Mouse (Mus musculus) lung, embryonic 15.5 days (tissue): ENCODE measurements at regions not wholly inside any gene's neighbourhood (a gene's known extent, or its start where the extent isn't known, plus 50 kb on each side); places are given as distances from the start of the nearest gene placed in this dataset.

Experiments used
- ATAC-seq: fragments of 200-750 bp; cut with Nextera tagmentation; 2 replicates; pipeline ENCODE4 v1.8.0; 2017; ENCODE audit warnings: moderate number of reproducible peaks, borderline replicate concordance; ENCODE audit not compliant: low FRiP score, low TSS enrichment; ENCODE audit errors: extremely low read depth
- H3K27ac ChIP-seq: fragments of 300-500 bp; sonication (generic); 2 replicates; pipeline ENCODE4 v1.5.1; 2015; ENCODE audit warnings: moderate library complexity, mild to moderate bottlenecking, inconsistent platforms
- H3K27me3 ChIP-seq: fragments of 300-500 bp; sonication (generic); 2 replicates; pipeline ENCODE4 v1.6.1; 2015; ENCODE audit warnings: inconsistent platforms
- H3K36me3 ChIP-seq: fragments of 300-500 bp; sonication (generic); 2 replicates; pipeline ENCODE4 v1.6.1; 2015; ENCODE audit warnings: inconsistent platforms
- H3K4me1 ChIP-seq: fragments of 300-500 bp; sonication (generic); 2 replicates; pipeline ENCODE4 v1.6.1; 2015; ENCODE audit warnings: inconsistent platforms
- H3K4me2 ChIP-seq: fragments of 300-500 bp; sonication (generic); 2 replicates; pipeline ENCODE4 v1.6.1; 2015; ENCODE audit warnings: inconsistent platforms, mild to moderate bottlenecking, moderate library complexity
- H3K4me3 ChIP-seq: fragments of 300-500 bp; sonication (generic); 2 replicates; pipeline ENCODE4 v1.5.1; 2015; ENCODE audit warnings: mild to moderate bottlenecking, inconsistent platforms
- H3K9ac ChIP-seq: fragments of 300-500 bp; sonication (generic); 2 replicates; pipeline ENCODE4 v1.6.1; 2015; ENCODE audit warnings: inconsistent platforms
- H3K9me3 ChIP-seq: fragments of 300-500 bp; sonication (generic); 2 replicates; pipeline ENCODE4 v1.6.1; 2016; ENCODE audit warnings: inconsistent platforms
- WGBS: fragments of 180-500 bp; shearing (Covaris S2); methylation state at CpG from one replicate; pipeline ENCODE4 v1.1.7; 2015; 5-methylcytosine and 5-hydroxymethylcytosine counted together

DNA sequence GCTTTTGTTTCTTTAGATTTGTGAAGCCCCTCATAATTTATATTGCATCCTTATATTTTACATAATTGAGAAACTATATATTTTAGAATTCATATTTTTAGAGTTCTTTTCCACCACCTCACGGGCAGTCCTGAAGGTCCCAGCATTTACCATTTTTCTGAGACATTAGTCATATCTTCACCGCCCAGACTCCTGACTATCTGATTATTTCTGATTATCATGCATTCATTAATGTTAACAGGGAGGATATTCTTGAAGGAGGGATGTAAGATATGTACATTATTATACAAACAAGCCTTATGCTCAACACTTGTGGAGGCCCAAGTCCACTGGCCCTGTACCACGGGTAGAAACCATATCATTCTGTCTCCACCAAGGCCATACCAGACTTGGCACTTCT lies 743.4 kb downstream of the Hace1 start:
- no peak for ATAC-seq
- no peaks in the 10 kb centered on the region for H3K4me1 ChIP-seq
- H3K4me2 ChIP-seq: no peak overlapping the region
- H3K36me3 ChIP-seq: no peaks in the 10 kb centered on the region
- WGBS: 79% methylated on average over 3 of the region's 3 CpGs
- no peak overlapping the region for H3K9ac ChIP-seq
- no peaks in the 10 kb centered on the region for H3K9me3 ChIP-seq
- no peaks in the 10 kb centered on the region for H3K27me3 ChIP-seq
- no peak overlapping the region for H3K4me3 ChIP-seq
- H3K27ac ChIP-seq: no peak overlapping the region

DNA sequence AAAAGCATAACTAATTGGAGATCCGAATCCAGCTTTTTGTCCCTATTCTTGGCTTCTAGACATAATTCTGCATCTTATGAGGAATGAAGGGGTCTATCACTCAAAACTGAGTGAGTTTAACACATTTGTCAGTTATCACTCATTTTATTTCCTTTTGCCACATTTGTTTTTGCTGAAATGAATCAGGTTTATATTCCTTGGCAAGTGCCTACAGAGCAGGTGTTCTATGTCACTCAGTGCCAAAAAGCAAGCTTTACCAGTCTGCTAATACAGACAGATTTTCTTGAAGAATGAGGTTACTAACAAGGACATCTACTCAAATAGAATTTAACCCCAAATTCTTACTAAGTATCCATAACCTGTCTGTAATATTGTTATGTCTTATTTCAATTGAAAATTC lies 751.4 kb downstream of the Hace1 start:
- no peaks in the 10 kb centered on the region for H3K36me3 ChIP-seq
- H3K9me3 ChIP-seq: no peaks in the 10 kb centered on the region
- H3K4me2 ChIP-seq: no peak overlapping the region
- no peaks in the 10 kb centered on the region for H3K4me1 ChIP-seq
- H3K9ac ChIP-seq: no peak overlapping the region
- H3K27ac ChIP-seq: no peak overlapping the region
- 58% methylated on average over 1 of the region's 1 CpGs for WGBS
- H3K27me3 ChIP-seq: no peaks in the 10 kb centered on the region
- no peak overlapping the region for H3K4me3 ChIP-seq
- ATAC-seq: no peak

DNA sequence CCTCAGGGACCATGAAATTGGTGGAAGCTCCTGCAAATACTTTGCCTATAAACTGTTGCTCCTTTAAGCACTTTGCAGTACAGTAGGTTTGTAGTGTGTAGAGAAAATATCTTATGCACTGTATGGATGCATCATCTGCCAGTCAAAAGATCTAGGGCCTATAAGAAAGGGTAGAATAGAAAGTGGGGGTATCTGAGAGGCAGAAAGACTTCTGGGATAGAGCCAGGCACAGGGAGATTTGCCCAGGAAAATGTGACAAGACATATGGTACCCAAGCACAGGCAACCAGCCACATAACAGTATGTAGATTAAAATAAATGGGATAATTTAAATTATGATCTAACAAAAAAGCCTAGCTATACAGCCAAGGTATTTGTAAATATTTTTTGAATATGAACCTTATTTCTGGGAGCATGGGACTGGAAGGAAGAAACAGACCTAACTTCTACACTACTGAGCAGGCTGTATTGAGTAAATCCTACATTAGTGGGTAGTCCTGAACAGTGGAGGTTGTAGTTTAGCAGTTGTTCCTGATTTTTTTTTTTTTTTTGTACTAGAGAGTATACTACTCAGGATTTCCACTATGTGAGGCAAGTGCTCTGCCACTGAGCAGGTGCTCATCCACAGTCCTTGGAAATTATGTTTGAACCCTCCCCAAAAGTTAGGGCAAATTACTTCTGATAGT lies 754.1 kb downstream of the Hace1 start:
- Histone ChIP-seq H3K36me3 (no peaks in the 10 kb centered on the region), H3K27me3 (no peaks in the 10 kb centered on the region), H3K4me1 (no peaks in the 10 kb centered on the region), H3K4me3 (no peak overlapping the region), H3K9me3 (no peaks in the 10 kb centered on the region), H3K4me2 (no peak overlapping the region), H3K27ac (no peak overlapping the region), H3K9ac (no peak overlapping the region)
- no peak for ATAC-seq

DNA sequence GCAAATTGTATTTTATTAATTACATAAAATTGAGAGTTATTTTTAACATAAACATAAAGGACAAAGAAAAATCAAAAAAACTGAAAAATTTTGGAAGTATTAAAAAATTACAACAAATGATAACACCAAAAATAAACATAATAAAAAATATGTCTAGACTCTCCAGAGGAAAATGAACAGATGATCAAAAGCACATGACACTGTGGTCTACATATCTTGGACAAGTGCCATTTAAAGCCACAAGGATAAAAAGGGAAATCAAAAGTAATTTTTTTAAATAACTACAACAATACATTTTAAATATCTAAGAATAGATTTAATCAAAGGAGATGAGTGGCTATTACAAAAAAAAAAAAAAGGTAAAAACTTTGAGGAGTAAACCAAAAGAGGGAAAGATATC lies 755.6 kb downstream of the Hace1 start:
- no peak overlapping the region for H3K27ac ChIP-seq
- H3K4me3 ChIP-seq: no peak overlapping the region
- no peaks in the 10 kb centered on the region for H3K4me1 ChIP-seq
- no peak for ATAC-seq
- no peaks in the 10 kb centered on the region for H3K9me3 ChIP-seq
- no peaks in the 10 kb centered on the region for H3K27me3 ChIP-seq
- no peaks in the 10 kb centered on the region for H3K36me3 ChIP-seq
- H3K9ac ChIP-seq: no peak overlapping the region
- no peak overlapping the region for H3K4me2 ChIP-seq

DNA sequence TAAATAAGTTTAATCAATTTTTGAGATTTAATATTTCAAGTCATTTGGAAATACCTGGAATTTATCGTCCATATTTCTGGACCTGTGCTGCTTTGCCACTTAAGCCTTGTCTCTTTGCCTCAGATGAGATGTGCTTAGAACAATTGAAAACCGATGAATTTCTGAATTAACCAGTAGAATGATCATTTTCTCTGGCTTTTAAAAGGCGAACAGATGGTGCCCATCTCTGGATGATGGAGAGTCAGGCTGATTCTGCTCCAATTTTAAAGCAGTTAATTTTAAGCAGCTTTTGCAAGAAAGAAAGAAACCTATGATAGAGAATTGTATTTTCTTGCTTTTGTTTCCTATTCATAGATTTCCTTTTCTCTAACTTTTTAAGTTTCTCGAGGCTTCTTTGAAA lies 767.7 kb downstream of the Hace1 start:
- no peak overlapping the region for H3K27ac ChIP-seq
- no peaks in the 10 kb centered on the region for H3K4me1 ChIP-seq
- H3K27me3 ChIP-seq: no peaks in the 10 kb centered on the region
- no peaks in the 10 kb centered on the region for H3K36me3 ChIP-seq
- H3K9ac ChIP-seq: no peak overlapping the region
- ATAC-seq: no peak
- no peaks in the 10 kb centered on the region for H3K9me3 ChIP-seq
- no peak overlapping the region for H3K4me2 ChIP-seq
- 66% methylated on average over 4 of the region's 4 CpGs for WGBS
- H3K4me3 ChIP-seq: no peak overlapping the region

DNA sequence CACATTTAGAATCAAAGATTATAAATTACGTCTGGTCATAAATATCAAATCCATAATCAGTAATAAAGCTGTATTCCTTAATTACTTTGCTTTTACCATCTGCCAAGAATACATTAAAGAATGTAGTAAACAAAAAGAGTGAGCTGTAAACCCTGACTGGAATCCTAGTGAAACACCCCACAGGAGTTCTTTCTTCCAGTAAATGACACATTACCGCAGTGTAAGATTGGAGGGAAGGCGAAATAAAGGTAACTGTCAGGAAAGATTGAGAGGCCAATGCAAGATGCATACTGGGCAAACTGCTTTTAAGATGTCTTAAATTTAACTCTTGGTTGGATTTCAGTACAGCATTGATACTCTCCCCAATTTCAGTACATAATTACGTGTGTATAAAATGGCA lies 772.0 kb downstream of the Hace1 start:
- WGBS: 59% methylated on average over 4 of the region's 4 CpGs
- Histone ChIP-seq H3K9me3 (no peaks in the 10 kb centered on the region), H3K36me3 (no peaks in the 10 kb centered on the region), H3K27ac (no peak overlapping the region), H3K4me1 (no peaks in the 10 kb centered on the region), H3K9ac (no peak overlapping the region), H3K4me3 (no peak overlapping the region), H3K4me2 (no peak overlapping the region), H3K27me3 (no peaks in the 10 kb centered on the region)
- no peak for ATAC-seq

DNA sequence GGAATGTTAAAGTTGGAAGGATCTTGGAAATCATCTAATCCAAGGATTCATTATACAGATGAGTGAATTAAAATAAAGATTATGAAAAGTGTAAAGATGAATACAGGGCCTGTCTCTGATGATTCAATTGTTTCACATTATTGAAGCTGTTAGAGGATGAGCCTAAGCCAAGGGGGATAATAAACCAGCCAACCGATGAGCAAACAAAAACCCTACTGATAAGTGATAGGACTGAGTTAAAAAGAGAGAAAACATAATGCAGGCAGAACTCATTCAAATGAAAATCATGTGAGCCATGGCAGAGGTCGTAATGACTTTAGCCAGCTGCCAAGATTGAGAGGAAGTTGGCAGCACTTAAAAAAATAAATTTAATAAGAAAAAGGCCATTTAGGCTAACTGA lies 772.6 kb downstream of the Hace1 start:
- no peak overlapping the region for H3K4me3 ChIP-seq
- no peak overlapping the region for H3K27ac ChIP-seq
- H3K4me1 ChIP-seq: no peaks in the 10 kb centered on the region
- ATAC-seq: no peak
- 45% methylated on average over 2 of the region's 2 CpGs for WGBS
- H3K4me2 ChIP-seq: no peak overlapping the region
- H3K9me3 ChIP-seq: no peaks in the 10 kb centered on the region
- H3K27me3 ChIP-seq: no peaks in the 10 kb centered on the region
- H3K36me3 ChIP-seq: no peaks in the 10 kb centered on the region
- no peak overlapping the region for H3K9ac ChIP-seq

DNA sequence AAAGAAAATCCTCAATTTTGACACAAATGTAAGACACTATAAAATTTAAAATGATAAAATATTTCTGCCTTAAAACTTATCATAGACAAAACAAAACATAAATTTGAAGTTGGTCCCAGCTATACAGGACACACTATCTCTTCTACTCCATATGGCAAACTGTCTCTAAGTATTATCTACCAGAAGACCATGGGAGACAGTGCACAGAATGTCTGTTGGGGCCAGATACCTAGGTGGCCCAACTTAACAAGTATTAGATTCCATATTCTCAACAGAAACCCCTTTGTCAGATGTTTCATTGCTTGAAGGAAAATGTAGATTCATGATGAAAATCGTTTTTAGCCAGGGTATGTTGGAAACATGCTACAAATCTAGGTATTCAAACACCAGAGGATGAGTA lies 779.1 kb downstream of the Hace1 start:
- Histone ChIP-seq H3K27me3 (no peaks in the 10 kb centered on the region), H3K9ac (no peak overlapping the region), H3K4me1 (no peaks in the 10 kb centered on the region)

DNA sequence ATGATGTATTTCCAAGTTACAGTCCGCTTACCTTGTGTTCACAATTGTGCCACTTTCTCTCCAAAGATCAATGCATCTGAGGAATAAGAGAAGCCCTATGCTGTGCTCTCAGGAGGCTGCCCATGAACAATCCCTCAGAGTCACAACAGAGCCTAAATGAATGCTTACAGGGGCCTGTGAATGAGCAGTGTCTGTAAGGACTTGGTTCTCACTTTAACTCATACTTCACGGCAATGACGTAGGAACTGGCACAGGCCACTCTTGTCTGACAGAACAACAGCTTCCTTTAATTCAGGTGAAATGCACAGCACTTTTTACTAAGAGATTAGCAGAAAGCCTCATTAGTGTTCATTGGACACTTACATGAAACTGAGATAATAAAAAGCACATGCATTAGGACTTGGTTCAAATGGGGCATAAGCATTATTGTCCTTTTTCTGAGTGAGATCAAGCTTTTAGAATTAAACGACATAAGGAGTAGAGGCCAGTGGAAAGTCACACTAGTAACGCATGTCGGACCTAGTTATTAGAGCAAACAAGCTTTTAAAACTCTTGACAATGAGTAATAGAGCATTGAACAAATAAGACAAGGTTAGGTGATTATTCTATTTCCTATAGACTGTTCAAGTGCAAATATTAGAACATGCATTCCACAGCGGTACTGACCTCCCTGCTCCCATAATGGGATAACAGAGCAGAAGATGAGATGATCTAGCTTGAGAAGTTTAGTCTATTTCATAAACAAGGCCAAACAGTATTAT lies 796.3 kb downstream of the Hace1 start:
- WGBS: 68% methylated on average over 7 of the region's 7 CpGs

More for the DNA sequence above, 779.1 kb downstream of the Hace1 start:
- WGBS: 61% methylated on average over 1 of the region's 1 CpGs
- Histone ChIP-seq H3K4me3 (no peak overlapping the region), H3K27ac (no peak overlapping the region), H3K4me2 (no peak overlapping the region), H3K9me3 (no peaks in the 10 kb centered on the region), H3K36me3 (no peaks in the 10 kb centered on the region)
- ATAC-seq: no peak

DNA sequence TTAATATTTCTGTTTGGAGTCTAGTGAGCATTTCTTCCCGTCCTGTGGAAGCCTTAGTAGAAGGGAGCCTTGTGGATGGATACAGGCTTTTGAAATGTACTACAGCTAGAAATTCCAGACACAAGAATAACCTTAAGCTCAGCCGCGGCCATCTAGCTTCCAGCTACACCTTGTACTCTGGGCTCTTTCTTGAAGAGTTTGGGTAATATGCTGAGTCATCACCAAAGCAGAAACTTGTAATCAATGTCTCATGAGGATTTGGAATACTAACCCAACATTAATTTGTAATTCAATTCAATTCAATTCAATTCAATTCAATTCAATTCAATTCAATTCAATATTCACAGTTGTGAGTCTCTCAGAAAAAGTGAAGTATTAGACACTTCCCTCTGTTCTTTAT lies 797.0 kb downstream of the Hace1 start:
- 77% methylated on average over 3 of the region's 3 CpGs for WGBS

More for the DNA sequence above, 796.3 kb downstream of the Hace1 start:
- no peak overlapping the region for H3K27ac ChIP-seq
- H3K4me3 ChIP-seq: no peak overlapping the region
- no peak for ATAC-seq
- no peaks in the 10 kb centered on the region for H3K4me1 ChIP-seq
- H3K9ac ChIP-seq: no peak overlapping the region
- H3K9me3 ChIP-seq: no peaks in the 10 kb centered on the region
- H3K36me3 ChIP-seq: no peaks in the 10 kb centered on the region
- no peaks in the 10 kb centered on the region for H3K27me3 ChIP-seq
- H3K4me2 ChIP-seq: no peak overlapping the region

DNA sequence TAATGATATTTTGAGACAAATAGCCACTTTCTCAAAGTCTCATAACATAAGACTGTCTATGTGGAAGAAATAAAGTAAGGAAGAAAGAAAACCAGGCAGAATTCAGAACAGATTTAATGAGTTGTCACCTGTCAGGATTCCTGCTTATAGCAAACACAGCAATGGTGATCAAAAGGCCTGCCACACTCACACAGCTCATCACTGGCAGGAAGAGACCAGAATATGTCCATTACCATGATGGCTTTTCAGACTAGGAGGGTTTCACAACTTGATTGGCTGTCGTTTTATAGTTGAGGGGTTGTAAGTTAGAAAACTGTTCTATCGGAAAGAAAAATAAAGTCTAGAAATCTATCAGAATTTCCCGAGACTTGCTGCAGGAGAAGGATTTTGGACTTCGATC lies 819.5 kb downstream of the Hace1 start:
- Histone ChIP-seq H3K9me3 (no peaks in the 10 kb centered on the region), H3K4me1 (no peaks in the 10 kb centered on the region), H3K27me3 (no peaks in the 10 kb centered on the region), H3K4me2 (no peak overlapping the region), H3K27ac (no peak overlapping the region), H3K36me3 (no peaks in the 10 kb centered on the region), H3K4me3 (no peak overlapping the region), H3K9ac (no peak overlapping the region)
- ATAC-seq: no peak
- 55% methylated on average over 4 of the region's 4 CpGs for WGBS

More for the DNA sequence above, 797.0 kb downstream of the Hace1 start:
- no peaks in the 10 kb centered on the region for H3K9me3 ChIP-seq
- H3K27ac ChIP-seq: no peak overlapping the region
- no peaks in the 10 kb centered on the region for H3K36me3 ChIP-seq
- no peaks in the 10 kb centered on the region for H3K4me1 ChIP-seq
- H3K27me3 ChIP-seq: no peaks in the 10 kb centered on the region
- no peak overlapping the region for H3K9ac ChIP-seq
- no peak overlapping the region for H3K4me2 ChIP-seq
- H3K4me3 ChIP-seq: no peak overlapping the region
- no peak for ATAC-seq

DNA sequence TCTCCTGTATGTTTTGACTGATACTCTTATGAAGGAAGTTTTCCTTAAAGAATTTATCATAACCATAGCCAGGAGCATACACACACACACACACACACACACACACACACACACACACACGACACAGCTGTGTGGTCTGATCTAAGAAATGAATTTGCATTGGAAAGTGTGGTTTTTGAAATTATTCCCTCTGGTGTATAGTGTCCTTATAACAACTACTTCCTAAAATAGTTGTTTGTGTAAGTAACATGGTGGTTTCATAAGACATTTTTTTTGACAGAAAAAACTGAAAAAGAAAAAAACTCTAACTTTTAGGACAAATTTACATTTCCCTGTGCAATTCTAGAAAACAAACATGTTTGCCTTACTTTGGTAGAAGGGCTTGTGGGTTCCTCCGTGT lies 826.3 kb downstream of the Hace1 start:
- H3K4me3 ChIP-seq: no peak overlapping the region
- no peak overlapping the region for H3K4me2 ChIP-seq
- WGBS: 67% methylated on average over 2 of the region's 2 CpGs
- H3K4me1 ChIP-seq: no peaks in the 10 kb centered on the region
- H3K27ac ChIP-seq: no peak overlapping the region
- H3K9ac ChIP-seq: no peak overlapping the region
- no peak for ATAC-seq
- no peaks in the 10 kb centered on the region for H3K9me3 ChIP-seq
- H3K27me3 ChIP-seq: no peaks in the 10 kb centered on the region
- H3K36me3 ChIP-seq: no peaks in the 10 kb centered on the region
